Mouse (Mus musculus) testis, adult 2 months (tissue): ENCODE data around the gene Otud6a.

ENCODE experiments used
- CTCF ChIP-seq: fragments of 200-500 bp; IDR thresholded peaks from 2 replicates; pipeline ENCODE4 v1.5.1; 2012; ENCODE audit warnings: low read depth, mild to moderate bottlenecking, inconsistent platforms, low read length, moderate library complexity; ENCODE audit not compliant: control insufficient read depth, insufficient read depth, insufficient replicate concordance
- POLR2A ChIP-seq: fragments of 200-500 bp; IDR thresholded peaks from 2 replicates; pipeline ENCODE4 v1.6.1; 2012; ENCODE audit warnings: low read depth, mild to moderate bottlenecking, inconsistent platforms, low read length, moderate library complexity; ENCODE audit not compliant: control insufficient read depth

DNA sequence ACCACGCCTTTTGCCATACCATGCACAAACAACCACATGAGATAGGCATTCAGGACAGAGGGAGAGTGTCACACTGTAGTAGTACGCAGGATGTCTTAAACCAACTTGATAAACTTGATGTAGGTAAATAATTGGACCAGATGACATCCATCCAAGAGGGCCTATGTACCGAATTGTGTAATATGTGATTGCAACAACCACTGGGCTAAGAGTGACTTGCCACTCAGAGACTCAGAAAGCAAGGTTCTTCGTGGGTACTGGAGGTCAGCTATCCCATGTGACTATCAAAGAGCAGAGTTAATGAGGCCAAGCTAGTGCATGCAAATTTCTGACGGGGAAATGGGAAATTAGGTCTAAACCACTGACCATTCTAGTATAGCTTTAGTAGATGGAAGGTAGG lies 27.2 kb upstream of the Otud6a start:
- no peak for TF ChIP-seq POLR2A
- TF ChIP-seq CTCF: no peak
